Mouse (Mus musculus) gonadal fat pad, adult 2 months (tissue): ENCODE measurements around the gene Rnd2. TPM values are rescaled to one million over a fixed set of nuclear protein-coding genes. Genes with fewer than 3 reads are reported as not detected.

Source experiments
- polyA plus RNA-seq: library from polyadenylated mRNA; depleted of rRNA; stranded (reverse); fragments of >200 nt; gene quantifications from 2 replicates; pipeline ENCODE4 v1.2.3, GENCODE M21; 2012; rRNA removed

Gene Rnd2
- polyA plus RNA-seq, 1 experiment: 21.6 TPM

Other genes starting within 250 kb of the Rnd2 start
- 39.4 and 46.5 TPM in 2 replicates for gene Ezh1, start 238.5 kb upstream of the Rnd2 start, polyA plus RNA-seq
- gene Ramp2, start 219.0 kb upstream of the Rnd2 start, polyA plus RNA-seq: 97.9 and 146 TPM in 2 replicates
- 99.1 and 108 TPM in 2 replicates for gene Vps25, start 211.3 kb upstream of the Rnd2 start, polyA plus RNA-seq
- gene Wnk4, start 204.4 kb upstream of the Rnd2 start, polyA plus RNA-seq: 9.5 and 14.6 TPM in 2 replicates
- 0.75 and 0.88 TPM in 2 replicates for gene Cntd1, start 186.0 kb upstream of the Rnd2 start, polyA plus RNA-seq
- gene Coa3, start 185.9 kb upstream of the Rnd2 start, polyA plus RNA-seq: 157 and 167 TPM in 2 replicates
- 122 and 158 TPM in 2 replicates for gene Becn1, start 162.7 kb upstream of the Rnd2 start, polyA plus RNA-seq
- gene Psme3, start 148.8 kb upstream of the Rnd2 start, polyA plus RNA-seq: 51.5 and 57.8 TPM in 2 replicates
- 3.2 and 3.6 TPM in 2 replicates for gene Aoc2, start 139.9 kb upstream of the Rnd2 start, polyA plus RNA-seq
- gene Aoc3, start 134.4 kb upstream of the Rnd2 start, polyA plus RNA-seq: 306 and 337 TPM in 2 replicates
- gene G6pc, start 97.4 kb upstream of the Rnd2 start, polyA plus RNA-seq: 0.32 and 0.80 TPM in 2 replicates
- 30.4 and 33.7 TPM in 2 replicates for gene Aarsd1, start 47.4 kb upstream of the Rnd2 start, polyA plus RNA-seq
- 0.19 and 0.34 TPM in 2 replicates for gene Gm27029, start 40.2 kb upstream of the Rnd2 start, polyA plus RNA-seq
- 25.6 and 26.5 TPM in 2 replicates for gene Rundc1, start 39.9 kb upstream of the Rnd2 start, polyA plus RNA-seq
- gene Ptges3l, start 39.7 kb upstream of the Rnd2 start, polyA plus RNA-seq: 12.3 and 15.3 TPM in 2 replicates
- gene Rpl27, start 22.7 kb upstream of the Rnd2 start, polyA plus RNA-seq: 406 and 583 TPM in 2 replicates
- gene Ifi35, start 16.6 kb upstream of the Rnd2 start, polyA plus RNA-seq: 45.9 and 61.9 TPM in 2 replicates
- 140 and 168 TPM in 2 replicates for gene Vat1, start 1.2 kb downstream of the Rnd2 start, polyA plus RNA-seq
- gene Brca1, start 87.0 kb downstream of the Rnd2 start, polyA plus RNA-seq: 0.39 and 0.46 TPM in 2 replicates
- 96.8 and 109 TPM in 2 replicates for gene Nbr1, start 87.2 kb downstream of the Rnd2 start, polyA plus RNA-seq
- 37.0 and 71.6 TPM in 2 replicates for gene Tmem106a, start 117.2 kb downstream of the Rnd2 start, polyA plus RNA-seq
- gene Gm11634, start 134.3 kb downstream of the Rnd2 start, polyA plus RNA-seq: 0.16 TPM in 1 of 2 replicates, not detected in the other
- gene Rdm1, start 162.2 kb downstream of the Rnd2 start, polyA plus RNA-seq: 23.7 and 25.3 TPM in 2 replicates
- 18.8 and 26.6 TPM in 2 replicates for gene Arl4d, start 200.5 kb downstream of the Rnd2 start, polyA plus RNA-seq